Mouse (Mus musculus): ENCODE measurements at regions not wholly inside any gene's neighbourhood (a gene's known extent, or its start where the extent isn't known, plus 50 kb on each side); places are given as distances from the start of the nearest gene placed in this dataset.

DNA sequence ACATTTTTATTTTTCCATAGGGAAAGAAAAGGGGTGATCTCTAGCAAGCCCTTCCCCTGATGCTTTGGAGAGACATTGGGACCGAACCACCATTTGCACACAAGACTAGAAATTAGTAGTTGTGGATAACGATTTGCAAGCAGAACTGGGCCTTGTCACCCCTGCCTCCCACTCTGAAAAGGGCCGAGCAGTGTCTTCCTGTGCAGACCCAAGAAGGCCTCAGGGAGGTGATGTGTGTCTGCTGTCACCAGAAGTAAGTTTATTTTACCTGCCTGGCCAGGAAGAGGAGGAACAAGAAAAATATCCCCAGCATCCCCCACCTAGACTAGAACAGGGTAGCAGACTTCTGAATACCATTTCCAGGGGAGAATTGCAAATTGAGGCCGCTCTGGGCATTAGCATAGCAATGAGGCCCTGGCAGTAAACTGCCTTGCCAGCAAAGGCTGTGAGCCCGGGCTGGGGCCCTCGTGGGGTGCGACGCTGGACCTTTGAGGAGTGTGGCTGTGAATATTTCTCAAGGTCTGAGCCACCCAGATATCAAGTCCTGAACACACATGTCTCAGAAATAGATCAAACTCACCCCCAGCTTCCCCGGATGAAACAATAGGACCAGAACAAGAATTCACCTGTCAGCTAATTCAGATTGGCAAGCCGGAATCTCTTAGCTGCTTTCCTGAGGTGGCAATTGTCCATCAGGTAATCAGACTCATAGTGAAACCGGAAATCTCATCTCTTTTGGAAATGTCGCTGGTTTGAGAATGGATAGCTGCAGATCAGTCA, 470.4 kb downstream of the Vrk1 start:
- no peak for DNase-seq (ENCODE audit: low read depth, low spot score)

DNA sequence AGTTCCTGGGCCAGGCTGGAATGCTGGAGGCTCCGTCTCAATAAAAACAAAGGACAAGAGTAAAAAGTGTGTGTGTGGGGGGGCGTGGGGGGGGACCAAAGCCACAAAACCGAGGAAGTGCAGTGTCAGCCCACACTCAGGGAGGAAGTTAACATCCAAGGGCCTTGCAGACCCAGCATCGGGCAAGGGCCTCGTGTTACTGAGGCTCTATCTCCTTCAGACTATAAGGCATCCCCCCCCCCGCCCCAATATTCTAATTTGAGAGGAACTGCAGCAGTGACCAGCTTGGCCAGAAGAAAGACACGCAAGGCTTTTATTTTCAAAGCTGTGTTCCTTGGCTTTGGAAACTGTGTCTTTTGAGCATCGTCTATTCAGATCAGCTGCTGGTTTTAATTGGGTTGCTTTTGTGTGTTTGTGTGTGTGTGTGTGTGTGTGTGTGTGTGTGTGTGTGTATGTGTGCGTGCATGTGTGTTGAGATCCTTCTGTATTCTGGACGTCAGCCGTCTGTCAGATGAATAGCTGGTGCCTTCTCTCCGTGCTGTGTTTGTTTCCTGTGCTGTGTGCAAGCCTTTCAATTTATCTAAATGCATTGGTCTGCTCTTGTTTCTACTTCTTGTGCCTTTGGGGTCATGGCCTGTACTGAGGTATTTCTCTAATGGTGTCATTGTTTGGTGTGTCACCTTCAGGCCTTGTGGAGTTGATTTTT, 491.7 kb downstream of the Vrk1 start:
- DNase-seq (ENCODE audit: low read depth, low spot score) = no peak

DNA sequence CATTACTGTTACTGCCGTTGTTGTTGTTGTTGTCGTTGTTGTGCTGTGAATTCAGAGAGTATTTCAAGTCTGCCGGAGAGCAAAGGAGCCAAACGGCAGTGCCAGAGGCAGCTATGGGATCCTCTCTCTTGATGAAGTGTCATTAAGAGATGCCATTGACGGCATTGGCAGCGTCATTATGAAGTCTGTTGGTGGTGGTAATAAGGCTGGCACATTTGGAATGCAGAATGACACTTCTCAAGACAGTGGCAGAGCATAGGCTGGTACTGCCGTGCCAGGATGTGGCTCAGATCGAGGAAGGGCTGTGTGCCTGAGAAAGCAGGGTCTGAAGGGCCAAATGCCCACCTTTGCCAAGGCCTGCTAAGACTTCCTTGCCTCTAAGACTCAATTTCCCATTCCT, 494.3 kb downstream of the Vrk1 start:
- DNase-seq (ENCODE audit: low read depth, low spot score) = no peak

DNA sequence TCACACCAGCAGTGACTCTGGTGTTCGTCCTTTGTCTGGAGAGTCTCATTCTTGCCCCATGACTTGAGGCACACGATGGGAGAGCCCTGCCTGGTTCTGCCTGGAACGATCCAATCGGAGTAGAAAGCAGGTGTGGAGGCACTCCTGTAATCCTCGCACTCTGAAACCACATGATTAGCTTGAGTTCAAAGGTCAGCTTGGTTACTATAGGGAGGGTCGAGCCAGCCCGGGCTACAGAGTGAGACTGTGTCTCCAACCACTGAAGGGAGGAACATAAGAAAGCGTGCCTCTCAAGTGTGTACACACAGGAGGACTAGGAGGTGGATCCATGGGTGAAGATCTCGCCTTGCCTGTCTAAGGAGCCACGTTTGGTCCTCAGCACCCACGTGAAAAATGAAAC, 504.0 kb downstream of the Vrk1 start:
- no peak for DNase-seq (ENCODE audit: low read depth, low spot score)

DNA sequence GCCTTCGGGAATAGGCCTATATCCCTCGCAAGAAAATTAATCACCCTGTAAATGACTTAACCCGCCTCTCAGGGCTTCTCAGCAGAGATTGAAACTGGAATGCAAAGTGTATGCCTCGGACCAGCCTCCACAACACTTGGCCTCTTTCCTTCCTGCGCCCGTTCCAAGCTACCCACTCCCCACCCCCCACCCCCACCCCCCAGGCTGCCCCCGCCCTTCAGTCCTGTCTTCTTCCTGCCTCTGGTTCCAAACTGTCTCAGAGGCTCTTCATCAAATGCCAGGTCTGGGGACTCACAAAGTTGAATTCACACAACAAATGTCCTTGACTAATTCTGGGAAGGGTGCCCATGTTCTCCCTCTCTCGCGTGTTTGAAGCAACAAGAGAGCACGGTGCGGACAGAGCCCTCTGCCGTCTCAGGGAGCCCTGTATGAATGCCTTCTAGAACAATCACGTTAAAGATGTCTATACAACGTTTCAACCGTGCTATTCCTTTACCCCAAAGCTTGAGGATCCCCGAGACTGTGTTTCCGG, 505.3 kb downstream of the Vrk1 start:
- DNase-seq (ENCODE audit: low read depth, low spot score) = no peak

DNA sequence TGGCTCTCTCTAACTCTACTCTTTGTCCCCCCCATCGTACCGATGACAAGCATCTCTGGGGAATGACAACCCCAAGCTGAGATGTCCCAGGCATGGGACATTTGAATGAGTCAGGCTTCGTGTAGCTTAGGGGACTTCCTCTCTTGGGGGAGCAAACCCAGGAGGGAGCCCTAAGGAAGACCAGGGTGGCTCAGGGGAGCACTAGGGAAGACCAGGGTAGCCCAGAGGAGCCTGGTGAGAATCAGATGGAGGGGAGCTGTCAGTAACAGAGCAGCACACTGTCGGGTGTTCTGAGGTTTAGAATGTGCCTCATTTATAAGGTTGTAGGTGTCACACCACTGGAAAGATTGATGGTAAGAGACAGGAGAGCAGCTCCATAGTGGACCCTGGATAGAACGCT, 509.1 kb downstream of the Vrk1 start:
- no peak for DNase-seq (ENCODE audit: low read depth, low spot score)

DNA sequence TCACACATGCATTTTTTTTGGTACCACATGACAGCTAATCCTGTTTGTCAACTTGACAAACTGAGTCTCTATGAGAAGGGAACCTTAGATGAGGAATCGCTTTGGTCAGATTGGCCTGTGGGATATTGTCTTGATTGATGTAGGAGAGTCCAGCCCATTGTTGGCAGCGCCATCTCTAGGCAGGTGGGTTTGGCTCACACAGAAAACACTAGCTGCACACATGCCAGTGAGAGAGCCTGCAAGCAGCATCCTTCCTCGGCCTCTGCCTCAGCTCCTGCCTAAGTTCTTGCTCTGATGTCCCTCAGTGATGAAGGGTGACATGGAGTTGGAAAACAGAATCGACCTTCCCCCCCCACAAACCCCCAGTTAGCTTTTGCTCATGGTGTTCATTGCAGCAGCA, 514.4 kb downstream of the Vrk1 start:
- DNase-seq (ENCODE audit: low read depth, low spot score) = no peak

DNA sequence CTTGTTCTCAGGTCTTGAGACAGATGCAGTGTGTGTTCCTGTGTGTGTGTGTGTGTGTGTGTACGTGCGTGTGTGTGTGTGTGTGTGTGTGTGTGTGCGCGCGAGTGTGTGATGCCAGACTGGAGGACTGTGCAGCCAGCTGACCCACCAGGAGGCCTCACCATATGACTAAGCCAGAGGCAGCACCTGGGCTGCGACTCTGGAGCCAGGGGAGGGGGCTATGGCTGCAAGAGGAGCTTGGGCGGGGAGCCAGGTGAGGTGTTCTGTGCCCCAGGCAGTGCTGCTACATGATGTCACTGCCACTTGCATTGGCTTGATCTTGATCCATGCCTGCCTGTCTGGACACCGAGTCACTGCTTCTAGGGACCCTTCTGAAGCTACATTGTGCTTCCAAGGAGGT, 517.1 kb downstream of the Vrk1 start:
- DNase-seq (ENCODE audit: low read depth, low spot score) = no peak

DNA sequence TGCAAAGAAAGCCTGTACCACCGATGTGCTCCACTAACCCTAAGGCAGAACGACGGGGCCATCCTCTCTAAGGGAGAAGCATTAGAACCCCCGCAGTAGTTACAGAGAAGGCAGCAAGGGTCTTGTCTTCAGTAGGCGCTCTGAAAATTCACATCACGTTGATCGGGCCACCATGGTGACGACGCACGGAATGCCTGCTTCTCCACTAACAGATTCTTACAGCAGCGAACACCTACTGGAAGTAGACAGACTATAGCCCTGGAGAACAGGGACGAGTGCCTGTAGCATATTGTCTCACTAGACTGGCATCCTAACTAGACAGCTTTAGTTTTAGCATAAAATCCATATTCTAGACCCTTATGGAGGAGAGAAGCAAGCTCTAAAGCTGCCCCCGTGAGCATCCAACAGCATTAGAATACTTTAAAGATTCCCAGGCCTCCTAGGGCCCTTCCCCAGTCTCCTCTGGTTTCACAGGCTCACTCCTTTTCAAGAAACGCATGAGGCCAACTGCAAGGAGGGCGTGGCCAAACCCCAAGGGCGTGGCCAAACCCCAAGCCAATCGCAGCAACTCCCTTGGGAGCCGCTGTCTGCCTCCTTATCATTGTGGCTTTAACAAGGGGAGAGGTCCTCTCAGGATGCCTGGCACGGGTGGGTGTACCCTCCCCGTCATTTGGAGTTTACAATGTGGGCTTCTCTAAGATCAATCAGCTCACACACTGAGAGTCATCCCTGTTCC, 517.8 kb downstream of the Vrk1 start:
- DNase-seq (ENCODE audit: low read depth, low spot score) = peak; percentile 38

DNA sequence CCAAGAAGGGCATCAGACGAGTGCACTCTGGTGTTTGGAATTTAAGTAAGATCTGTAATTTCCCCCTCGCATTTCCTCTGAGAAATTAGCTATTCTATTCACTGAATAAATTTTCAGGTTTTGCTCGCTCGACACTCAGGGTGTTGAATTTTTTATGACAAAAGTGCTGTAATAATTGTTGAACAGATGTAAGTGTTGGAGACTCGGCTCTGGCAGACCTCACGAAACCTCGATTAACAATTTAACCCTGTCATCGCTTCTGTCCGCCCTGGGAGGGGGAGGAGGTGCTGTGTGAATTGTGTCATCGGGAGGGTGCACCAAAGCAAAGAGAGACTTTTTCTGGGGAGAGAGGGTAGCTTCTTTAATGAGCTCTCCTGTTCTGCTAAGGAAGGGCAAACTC, 518.5 kb downstream of the Vrk1 start:
- no peak for DNase-seq (ENCODE audit: low read depth, low spot score)

DNA sequence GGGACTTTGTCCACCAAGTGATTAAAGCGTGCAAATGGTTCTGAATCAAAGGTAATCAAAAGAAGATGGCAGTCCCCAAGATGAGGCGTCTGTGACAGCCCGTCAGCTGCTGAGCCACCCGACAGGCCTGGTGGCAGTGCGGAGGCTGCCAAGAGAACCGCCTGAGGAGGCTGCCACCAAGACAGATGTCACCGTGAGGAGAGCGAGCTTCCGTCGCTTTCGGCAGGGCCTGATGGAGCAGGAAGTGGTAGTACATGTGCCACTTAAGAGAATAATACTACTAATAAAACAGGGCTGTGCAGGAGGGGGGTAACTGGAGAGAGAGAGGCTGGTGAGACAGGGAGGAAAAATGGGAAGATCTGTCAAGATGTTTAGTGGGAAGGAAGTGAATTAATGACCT, 519.1 kb downstream of the Vrk1 start:
- no peak for DNase-seq (ENCODE audit: low read depth, low spot score)

DNA sequence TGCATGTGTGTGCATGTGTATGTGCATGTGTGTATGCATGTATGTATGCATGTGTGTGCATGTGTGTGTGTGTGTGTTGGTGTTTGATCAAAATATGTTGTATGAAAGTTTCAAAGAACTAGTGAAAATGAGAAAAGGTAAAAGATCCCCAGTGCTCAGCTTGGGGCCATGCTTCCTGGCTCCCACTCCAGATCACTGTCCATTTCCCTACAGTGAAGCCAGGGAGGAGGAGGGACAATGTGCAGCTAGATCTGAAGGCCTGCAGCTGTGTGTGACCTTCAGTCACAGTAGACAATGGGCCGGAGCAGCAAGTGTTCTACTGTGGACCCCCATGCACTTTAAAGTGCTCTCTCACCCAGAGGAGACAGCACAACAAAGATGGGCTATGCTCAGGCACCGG, 525.1 kb downstream of the Vrk1 start:
- no peak for DNase-seq (ENCODE audit: low read depth, low spot score)

DNA sequence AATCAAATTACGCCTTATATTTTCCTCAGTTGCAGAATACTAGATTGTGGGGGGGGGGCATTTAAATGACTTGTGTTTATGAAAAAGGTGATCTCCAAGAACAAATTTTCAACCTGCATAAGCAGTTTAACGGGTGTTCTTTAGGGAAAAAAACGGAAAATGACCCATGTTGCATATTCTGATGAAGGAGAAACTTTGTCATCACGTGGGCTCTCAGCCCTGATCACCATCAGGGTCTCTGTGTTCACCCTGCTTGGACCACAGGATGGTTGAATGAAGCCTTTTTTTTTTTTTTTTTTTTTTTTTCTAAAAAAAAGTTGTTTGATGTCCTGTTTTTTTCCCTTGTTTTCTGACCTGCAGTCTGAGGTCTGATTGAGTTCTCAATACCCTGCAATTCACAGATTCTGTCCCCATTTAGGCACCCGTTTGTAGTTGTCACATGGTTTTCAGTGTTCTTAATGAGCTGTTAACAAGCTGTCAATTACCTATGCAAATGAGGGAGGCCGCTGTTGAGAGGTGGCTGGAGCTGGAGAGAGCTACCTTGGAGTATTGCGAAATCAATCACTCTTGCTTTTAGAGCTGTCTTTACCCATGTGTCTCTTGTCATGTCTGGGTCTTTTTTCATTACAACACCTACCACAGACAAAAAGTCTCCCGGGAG, 525.7 kb downstream of the Vrk1 start:
- DNase-seq (ENCODE audit: low read depth, low spot score) = no peak

DNA sequence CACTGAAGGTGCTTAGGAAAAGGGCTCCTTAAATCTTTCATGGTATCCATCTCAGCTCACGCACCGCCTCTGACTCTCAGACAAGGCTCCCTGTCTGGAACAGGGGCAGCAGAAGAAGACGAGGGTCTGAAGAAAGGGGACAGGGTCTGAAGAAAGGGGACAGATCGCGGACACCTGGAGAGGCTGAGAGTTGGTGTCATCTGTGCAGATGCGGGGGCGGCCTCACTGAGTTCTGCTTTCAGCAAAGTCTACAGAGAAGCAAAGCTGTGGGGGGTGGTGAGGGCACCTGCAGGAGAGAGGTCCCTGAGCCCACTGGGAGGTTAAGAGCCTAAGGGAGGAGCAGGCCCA, 526.2 kb downstream of the Vrk1 start:
- DNase-seq (ENCODE audit: low read depth, low spot score) = no peak

DNA sequence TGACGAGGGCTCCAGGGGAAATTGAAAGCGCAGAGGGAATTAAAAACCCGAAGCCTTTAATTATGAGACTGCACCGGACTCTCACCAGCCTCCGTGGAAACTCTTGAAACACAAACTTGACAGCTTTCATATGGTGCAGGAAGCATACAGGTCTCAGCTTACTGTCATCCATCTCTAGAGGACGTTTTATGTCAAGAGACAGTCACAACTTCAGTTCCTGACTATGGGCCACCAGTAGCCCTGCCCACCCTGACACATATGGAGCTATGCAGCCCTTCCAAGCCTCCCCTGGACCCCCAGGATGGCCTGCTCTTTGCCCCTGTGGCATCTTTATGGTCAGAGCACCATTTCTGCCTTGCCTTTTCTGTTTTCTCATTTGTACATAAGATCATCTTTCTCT, 530.0 kb downstream of the Vrk1 start:
- no peak for DNase-seq (ENCODE audit: low read depth, low spot score)

DNA sequence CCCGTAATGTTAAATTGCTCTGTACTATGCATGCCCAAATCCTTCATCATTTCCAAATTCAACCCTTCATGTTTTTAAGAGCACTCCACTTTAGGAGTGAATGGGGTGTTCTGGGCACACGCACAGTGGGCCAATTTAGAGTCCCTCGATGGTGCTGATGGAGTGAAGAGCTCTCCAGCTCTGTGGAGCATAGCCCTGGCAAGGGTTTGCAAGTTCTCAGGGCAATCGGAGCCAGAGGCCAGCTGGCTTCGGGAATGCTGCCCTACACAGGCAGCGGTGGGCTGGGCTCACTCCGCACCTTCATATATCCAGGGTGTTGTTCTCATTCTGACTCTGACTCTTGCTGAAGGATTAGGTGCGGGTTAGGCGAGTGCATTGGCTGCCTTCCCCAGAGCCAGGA, 549.5 kb downstream of the Vrk1 start:
- DNase-seq (ENCODE audit: low read depth, low spot score) = no peak

DNA sequence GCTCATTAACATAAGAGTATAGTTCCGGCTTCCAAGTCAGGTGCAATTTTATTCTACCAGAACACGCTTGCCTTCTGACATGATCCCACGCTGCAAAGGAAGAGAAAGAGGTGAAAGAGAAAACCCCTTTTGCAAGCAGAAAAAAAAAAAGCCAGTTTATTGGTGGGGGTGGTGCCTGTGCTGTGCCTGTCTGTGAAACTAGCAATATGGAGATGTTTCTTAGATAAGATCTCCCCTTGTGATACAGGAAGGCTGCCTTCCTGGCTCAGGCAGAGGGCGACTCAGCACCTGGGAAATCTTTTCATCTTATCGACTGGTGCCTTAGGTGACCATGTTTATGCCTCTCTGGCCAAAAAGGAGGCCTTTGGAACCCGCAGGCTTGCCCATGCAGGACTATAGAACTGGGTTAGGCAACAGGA, 555.2 kb downstream of the Vrk1 start:
- DNase-seq (ENCODE audit: low read depth, low spot score) = no peak

DNA sequence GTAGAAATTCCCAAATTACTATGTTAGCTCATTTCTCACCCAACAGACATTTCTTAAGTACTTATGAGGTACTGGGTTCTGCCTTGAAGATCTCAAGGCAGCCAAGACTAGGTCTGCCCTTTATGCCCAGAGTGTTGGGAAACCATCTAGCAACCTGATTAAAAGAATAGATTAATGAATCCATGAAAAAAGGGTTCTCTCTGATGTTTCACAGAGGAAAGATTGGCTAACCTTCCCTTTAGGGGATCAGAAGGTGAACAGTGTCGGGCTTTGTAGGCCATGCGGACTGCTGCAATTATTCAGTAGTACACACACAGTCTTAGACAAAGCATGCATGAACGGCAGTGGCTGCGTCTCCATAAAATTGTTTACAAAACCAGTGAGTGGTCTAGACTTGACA, 556.3 kb downstream of the Vrk1 start:
- DNase-seq (ENCODE audit: low read depth, low spot score) = no peak

DNA sequence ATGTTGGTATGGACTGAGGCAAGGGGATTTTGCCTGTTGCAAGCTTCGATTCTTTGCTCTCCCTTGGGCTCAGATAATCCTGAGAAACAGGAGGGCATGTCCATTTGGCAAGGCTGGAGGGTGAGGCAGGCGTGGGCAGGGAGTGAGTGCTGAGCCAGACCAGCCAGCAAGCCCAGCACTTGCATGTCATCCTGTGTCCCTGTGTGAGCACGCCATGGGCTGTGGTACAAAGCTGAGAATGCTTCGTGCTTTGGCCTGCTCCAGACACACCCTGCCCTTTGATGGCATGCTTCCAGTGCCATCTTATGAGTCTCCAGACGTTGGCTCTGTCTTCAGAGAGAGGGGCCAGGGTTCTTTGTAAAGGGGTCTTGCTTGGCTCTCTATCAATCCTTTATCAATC, 557.1 kb downstream of the Vrk1 start:
- DNase-seq (ENCODE audit: low read depth, low spot score) = no peak

DNA sequence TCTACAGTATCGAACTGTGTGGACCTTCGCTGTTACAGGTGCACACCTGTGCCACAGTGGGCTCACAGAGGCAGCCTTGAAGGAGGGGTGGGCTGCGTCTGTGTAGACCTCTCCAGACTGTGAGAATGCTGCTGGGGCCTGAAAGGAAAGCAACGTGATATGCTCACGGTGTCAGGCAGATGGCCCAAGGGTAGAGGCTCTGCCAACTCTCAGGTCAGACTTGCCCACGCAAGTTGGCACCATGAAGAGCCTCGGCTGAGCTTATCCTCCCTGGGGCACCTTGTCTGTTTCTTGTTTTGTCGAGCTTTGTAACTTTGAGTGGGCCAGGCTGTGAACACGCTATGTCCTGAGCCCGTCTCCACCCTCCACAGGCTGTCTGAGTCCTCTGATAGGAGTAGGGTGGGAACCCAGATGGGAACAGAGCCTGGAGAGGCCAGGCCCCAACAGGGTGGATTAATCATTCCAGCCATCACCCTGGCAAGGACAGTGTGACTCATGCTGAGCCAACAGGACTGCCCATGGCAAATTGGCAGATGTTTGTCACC, 558.6 kb downstream of the Vrk1 start:
- no peak for DNase-seq (ENCODE audit: low read depth, low spot score)

DNA sequence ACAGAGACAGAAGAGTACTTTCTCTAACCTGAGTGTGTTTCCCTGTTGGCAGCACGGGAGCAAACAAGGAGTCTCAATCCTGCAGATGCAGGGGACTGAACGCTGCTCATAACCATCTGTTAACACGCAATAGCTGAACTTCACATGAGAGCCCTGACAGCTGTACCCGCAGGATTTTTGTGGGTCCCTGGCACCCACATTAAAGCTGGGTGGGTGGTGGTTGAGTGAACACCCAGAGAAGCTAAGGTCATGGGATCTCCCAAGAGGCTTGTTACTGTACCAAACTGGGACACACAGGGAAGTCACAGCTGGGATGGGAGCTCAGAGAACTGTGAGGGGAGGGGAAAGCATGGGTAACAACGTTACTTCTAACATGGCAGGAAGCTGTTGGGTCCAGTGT, 562.9 kb downstream of the Vrk1 start:
- no peak for DNase-seq (ENCODE audit: low read depth, low spot score)

DNA sequence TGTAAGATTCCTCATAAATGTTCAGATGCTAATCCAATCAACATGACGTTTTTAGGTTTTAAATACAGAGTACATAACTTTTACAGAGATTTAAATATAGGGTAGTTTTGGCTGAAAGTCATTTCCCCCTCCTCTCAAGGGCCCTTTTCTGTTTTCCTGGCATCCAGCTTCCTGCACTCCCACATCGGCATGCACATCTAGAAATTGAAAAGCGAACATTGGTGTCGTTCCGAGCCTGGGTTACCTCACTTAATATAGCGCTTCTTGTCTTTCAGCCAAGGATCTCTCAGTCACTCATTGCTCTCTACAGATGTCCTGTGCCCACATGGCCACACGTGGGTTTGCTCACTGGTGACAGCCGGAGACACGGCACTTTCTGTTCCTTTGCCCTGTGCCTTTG, 572.7 kb downstream of the Vrk1 start:
- no peak for DNase-seq (ENCODE audit: low read depth, low spot score)

Measured in forelimb bud, embryonic 11.5 days (tissue).